Mouse (Mus musculus) ES-CJ7 (cell line): Measurements from ENCODE around the gene Cox5a.

ENCODE experiments used
- DNase-seq: peaks from one replicate; pipeline ENCODE4 v3.0.0; 2011; ENCODE audit warnings: low read depth, low spot score

Gene Cox5a

DNA sequence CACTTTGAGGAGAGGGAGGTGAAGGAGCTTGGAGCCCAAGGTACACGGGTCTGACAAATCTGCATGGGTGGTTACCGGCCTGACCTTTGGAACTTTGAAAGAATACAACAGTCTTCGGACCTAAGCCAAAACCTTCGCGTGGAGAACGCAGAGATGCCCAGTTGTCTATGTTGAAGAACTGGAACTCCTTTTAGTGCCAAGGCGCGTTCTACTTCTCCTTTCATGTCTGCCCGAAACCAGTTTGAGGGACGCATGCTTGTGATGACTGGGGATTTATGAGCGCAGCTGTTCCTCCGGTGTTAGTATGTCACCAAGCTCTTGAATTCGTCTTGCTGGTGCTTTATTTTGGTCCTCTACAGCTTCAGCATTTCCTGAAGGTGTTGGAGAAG is 40.6 kb downstream of the Cox5a start:
- no peak for DNase-seq

DNA sequence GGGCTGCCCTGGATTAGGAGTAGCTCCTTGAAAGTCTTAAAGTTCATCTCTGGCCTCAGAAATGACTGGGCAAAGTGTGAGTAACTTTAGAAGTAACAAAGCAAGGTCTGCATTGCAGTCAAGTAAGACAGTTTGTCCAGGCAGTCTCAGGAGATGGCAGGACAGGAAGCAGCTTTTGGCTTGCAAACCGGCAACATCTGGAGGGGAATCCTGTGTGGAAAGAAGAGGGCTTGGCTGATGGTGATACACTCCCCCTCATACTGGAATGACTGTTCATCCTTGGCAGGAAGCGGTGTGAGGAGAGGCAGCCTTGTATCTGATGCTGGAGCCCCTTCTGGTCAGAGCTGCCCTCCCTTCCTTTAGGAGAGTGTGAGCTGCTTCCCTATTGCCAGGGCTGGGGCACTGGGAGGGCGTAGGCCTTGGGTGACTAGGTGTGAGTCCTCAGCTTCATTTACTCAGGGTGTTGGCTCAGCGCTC is 41.9 kb downstream of the Cox5a start:
- no peak for DNase-seq

DNA sequence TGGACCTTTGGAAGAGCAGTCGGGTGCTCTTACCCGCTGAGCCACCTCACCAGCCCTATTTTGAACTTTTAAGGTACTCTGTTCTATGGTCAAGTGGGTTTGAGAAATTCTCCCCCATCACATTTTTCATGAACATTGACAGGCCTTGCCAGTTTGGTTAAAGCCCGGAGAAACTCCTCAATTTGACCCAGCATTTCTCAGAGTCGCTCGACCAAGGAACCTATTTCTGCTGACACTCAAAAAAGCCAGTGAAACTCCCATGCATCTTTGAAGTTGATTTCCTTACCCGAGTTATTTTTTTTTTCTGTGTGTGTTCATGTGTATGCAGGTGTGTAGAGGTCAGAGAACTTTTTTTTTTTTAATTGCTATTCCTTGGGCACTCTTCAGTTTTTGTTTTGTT is 43.5 kb downstream of the Cox5a start:
- DNase-seq: no peak

DNA sequence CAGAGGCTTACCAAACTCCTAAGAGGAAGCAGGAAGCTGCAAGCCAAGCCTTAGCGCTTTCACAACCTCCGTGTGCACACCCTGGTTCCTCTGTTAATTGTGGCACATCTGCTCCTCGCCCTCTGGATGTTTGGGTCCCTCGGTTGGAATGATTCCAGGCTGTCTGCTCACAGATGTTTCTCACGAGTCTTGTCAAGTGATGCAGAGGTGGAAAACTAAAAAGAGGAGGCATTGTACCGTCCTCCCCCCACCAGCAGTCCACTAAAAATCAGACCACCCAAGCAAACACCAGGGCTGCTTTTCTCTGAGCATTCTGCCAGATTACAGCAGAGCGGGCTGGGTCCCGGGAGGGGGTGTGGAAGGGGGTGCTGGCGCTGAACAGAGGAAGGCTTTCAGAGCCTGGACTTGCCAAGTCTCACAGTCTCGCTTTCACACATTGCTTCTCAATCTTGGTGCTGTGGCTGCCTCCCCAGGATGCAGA is 44.7 kb downstream of the Cox5a start:
- DNase-seq: no peak

DNA sequence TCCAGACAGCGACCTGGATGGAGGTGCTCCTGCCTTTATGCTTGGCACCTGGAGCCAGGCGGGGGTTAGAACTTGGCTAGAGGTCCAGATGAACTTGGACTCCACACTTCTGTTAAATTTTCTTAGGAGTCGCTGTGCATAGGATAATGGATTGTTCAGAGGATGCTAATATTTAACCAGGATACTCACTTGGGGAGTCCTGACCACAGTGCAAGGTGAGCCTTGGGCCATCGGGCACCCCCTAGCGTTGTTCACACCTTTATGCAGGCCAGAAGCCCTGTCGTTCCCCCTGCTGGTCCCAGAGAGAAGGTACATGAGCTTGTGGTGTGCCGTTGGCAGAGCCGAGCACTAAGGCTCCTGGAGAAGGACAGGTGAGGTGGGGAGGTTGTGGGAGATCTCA is 45.8 kb downstream of the Cox5a start:
- DNase-seq: peak; percentile 72

DNA sequence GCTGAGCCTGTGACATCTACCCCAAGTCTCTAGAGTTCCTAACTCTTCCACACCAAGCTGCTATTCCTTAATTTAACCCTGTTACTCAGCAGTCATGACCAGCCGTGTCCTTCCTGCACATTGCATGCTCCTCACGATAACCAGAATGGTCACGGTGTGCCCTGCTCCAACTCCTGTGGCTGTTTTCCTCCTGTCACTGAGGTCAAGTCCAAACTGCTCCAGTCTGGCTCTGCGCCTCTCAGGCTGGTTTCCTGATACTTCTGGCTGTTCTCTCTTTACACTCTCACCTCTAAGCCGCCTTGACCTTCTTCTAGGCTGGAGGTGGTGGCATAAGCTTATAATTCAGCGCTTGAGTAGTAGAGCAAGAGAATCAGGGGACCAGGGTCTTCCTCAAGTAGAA is 47.4 kb downstream of the Cox5a start:
- DNase-seq: no peak

DNA sequence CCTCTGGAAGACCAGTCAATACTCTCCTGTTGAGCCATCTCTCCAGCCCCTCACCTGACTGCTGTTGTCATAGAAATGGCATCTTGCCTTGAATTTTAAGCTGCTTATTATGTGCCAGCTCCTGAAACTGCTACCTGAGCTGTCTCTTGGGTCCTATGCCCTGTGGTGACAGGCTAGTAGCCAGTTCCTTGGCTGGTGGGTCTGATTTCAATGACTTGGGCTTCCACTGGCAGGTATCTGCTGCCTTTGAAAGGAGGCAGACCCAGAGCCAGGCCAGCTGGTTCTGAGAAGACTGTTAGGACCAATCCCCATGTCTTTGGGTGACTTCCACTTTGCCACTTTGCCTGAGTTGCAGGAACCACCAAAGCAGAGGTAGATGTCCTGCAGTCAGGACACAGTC is 53.3 kb downstream of the Cox5a start:
- no peak for DNase-seq

DNA sequence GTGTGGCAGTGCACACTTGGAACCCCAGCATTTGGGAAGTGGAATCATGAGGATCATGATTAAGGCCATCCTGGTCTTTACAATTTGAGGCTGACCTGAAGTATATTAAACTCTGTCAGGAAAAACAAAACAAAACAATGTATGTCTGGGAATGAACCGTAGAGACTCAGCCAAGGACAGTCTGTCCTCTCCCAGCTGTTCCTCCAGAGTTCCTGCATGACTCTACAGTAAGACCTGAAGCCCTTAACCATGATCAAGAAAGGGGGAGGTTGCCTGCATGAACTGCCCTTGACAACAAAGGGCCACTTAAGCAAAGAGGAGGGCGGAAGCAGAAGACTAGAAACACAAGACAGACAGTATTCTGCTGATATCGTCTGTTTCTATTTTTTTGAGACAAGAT is 54.5 kb downstream of the Cox5a start:
- DNase-seq: no peak

DNA sequence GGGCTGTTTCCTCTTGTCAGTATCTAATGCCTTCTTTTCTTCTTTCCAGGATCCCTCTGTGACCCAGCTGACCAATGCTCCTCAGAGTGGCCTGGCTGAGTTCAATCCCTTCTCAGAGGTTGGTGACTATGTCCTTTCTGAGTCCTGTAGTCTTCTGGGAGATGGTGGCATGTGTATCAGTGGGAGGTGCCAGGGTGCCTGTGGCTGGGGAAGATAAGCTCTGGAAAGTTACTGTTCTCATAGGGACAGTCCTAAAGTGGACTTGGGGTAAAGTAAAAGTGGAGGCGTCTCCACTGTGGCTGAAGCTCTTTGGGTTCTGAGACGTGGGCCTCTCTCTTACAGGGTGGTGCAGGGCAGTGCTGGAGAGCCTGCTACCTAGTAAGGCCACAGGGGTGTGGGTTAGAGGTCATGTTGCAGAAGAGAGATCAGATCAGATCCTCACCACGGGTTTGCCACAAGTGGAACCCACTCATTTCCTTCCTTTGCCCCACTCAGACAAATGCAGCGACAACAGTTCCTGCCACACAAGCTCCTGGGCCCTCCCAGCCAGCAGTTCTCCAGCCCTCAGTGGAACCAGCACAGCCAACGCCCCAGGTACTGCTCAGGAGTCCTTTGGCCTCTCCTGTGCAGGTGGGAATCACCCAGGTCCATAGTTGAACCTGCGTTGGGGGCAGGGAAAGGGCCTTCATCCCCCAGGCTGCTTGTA is 56.2 kb downstream of the Cox5a start:
- DNase-seq: no peak
